Mouse (Mus musculus) thymus, postnatal 4 days (tissue): ENCODE data around the gene Rai1.

Experiments used
- DNase-seq: peaks from one replicate; pipeline ENCODE4 v3.0.0; 2021

The Rai1 gene

DNA sequence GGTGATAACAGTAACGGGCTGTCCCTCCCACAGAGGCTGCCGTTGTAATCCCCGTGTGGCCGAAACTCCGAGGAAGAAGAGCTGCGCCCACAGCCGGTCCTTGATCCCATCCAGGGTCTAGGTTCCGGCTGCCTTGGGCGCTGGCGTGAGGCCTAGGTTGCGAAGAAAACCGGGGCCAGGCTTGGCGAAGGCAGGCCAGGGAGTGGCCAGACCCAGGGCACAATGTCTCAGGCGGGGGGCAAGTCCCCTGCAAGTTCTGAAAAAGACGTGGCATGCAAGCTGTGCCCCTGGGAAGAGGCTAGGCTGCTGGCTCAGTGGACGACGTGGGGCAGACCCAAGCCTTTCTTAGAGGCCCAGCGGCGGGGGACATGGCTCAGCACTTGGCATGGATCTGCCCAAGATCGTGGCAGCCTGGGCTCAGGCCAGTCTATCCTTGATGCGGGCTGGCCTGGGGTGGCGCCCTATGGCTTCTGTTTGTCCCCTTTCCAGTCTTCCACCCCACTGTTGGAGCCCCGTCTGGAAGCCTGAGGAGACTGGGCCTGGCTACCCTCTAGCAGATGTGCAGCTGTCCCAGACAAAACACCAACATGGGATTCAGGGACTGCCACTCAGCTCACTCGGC, 93.3 kb downstream of the Rai1 start:
- DNase-seq: peak; percentile 35

DNA sequence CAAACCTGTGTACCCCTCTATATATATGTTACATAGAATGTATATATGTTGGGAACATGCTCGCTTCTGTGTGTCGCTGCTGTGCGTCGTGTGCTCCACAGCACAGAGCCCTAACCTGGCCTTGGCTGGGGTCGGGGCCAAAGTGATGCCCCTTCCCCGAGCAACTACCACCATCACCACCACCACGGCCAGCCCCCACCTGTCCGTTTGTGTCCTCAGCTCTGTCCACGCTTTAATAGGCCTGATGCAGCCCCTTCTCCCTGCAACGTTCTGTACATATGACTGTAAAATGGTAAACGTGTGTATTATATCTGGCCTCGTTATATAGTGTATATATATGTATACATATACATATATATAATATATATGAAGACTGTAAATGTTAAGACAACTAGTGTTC, 93.8 kb downstream of the Rai1 start:
- no peak for DNase-seq

DNA sequence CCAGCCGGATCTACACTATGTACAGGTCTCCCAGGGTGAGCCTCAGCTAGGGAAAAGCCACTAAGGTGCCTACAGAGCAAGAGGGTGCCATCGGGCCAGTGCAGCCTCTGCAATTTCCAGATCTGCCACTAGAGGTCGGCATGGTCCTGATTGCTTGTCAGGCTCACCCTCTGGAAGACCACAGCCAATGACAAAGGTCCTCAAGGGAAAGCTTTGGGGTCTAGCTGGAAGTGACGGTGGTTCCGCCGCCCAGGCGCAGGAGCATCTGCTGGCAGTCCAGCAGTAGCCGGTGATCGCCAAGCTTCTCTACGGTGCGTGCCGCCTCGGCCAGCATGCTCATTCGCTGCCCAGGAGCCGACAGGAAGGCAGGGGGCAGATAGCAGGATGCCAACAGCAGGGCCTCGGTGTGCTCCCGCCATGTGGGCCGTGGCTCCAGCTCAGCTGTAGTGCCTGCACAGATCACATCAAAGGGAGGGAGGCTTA, 94.9 kb downstream of the Rai1 start:
- peak; percentile 96 for DNase-seq

DNA sequence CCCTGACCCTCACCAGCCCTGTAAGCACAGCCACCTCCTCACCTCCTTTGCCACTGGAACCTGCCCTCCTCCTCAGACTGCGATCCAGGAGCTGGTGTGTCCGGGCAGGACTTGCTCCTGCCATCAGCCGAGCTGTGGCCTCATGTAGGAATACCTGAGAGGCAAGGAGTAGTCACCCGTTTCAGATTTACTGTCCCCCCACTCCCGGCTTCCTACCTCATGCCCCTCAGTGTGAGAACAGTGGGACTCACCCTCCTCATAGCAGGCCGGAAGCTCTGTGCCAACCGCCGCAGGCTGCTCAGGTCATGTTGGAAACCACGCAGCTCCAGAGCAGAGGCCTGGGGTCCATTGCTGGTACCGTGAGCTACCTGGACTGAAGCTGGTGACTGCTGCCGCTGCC, 95.6 kb downstream of the Rai1 start:
- DNase-seq: peak; percentile 28

DNA sequence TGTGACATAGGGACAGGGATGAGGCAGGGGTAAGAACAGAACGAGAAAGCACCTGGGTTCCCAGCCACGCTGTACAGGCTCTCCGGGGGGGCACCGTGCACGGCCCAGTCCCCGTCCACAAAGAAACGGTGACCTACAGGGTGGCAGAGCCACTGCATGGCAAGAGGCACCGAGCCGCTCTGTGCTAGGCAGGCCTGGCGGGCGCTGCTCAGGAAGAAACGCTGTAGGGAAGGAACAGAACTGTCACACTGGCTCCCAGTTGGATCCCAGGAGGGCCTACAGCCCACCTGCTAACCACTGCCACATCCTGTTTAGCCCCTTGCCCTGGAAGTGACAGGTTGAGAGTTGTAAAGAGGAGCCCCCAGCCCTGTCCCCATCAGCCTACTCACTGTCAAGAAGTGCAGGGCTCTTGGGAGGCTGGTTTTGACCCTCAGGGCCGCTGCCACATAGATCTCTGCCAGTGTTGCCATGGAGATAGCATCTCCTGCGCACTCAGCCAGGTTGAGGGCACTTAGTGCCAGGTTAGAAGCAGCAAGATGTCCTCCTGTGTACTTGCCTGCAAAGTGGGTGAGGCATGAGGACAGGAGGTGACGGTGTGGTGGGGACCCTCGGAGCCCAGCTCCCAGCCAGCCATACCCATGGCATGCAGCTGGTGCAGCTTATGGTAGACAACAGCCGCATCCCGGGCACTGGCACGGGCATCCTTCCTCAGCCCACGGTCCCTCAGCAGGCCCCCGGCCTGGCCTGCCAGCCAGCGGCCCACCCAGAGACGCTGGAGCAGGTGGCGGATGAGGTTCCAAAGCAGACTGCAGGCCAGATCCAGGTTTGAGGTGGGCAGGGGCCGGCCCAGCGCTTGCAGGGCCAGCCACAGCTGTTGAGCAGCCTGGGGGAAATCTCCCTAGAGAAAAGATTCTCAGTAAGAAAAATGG, 98.2 kb downstream of the Rai1 start:
- DNase-seq: no peak

DNA sequence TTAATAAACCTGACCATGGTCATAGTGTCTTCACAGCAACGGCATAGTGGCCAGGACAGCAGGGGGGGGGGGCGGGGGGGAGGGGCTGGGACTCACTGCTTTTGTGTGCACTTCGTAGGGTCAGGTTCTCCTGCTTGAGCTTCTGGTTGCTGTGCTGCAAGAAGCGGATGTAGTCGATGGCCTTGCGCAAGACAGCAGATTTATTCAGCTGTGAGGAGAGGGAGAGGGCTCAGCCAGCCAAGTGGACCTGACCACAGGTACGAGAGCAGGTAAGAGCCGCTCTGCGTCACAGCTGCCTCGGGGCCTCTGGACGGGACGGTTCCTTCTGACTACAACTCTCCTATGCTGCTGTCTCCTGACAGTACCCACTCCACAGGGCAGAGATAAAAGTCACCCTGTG, 100.2 kb downstream of the Rai1 start:
- no peak for DNase-seq

DNA sequence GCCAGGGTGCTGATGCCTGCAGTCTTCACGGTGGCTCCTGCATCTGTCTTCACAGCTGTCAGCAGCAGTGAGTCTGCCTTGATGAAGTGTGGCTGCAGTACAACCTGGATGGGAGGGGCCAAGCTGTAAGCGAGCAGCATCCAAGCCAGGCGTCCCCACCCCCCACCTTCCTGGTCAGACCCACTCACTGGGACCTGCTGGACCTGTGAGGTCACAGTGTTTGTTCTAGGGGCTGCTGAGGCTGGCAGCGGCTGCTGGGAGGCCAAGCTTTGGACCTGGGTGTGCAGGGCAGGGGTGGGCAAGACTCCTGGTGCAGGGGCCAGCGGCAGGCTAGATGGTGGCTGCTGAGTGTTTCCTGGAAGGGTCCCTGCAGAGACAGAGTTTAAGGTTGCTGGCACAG, 101.4 kb downstream of the Rai1 start:
- no peak for DNase-seq

DNA sequence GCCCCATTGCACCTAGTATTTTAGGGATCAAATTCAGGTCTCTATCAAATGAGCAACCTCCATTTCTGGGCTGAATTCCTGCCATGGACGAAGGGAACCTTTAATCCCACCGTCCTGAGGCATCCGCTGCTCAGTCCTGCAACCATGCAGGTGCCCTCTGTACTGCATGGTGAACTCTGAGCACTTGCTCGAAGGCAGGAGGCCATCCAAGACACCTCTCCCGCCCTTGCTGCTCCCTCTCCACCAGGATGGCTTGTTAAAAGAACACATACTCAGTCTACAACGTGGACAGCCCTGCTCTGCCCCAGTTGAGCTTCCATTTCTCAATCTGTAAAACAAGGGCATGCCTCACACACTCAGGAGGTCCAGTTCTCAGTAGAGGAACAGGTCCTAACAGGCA, 103.4 kb downstream of the Rai1 start:
- DNase-seq: no peak

DNA sequence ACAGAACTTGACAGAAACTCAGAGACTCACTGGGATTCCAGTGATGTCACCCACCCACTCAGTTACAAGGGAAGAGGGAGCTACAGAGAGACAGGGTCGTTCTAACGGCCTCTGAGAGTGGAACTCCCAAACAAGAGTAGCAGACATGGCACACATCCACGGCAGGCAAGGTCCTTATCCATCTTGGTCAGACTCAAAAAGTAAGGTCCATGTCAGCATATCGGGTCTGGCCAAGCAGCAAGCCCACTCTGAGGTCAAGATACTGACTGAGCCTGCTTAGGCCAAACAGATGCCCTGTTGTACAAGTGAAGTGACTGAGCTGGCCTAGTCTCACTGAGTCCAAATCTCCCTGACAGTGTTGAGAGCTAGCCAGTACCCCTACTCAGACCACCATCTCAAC, 103.9 kb downstream of the Rai1 start:
- no peak for DNase-seq

DNA sequence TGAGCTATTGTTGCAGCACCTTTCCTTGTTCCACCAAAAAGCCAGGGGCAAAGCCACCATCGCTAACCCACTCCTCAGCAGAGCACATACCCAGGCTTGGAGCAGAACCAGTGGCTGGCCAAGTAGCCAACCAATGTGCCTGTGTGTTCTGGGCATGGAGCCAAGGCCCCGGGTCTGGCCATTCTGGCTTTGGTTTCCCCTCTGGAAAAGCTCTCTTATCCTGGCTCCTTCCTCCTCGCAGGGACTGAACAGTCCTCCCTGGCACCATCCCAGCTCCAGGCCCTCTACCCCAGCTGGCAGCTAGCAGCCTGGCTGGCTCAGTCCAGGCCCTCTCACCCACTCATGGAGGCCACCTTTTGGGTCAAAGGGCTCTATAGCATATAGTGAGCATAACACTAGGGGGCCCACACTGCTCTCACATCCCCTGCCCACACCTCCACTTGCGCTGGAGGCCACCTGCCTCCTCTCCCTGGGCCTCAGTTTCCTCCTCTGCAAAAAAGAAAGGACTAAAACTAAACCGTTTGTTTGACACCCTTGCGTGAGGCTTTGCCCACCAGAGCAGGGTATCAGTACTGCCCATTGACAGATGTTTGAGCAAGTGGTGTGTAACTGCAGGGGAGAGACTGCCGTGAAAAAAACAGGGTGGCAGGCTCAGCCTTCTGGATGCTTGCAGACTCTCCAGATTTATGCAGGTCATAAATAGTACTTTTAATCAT, 104.6 kb downstream of the Rai1 start:
- no peak for DNase-seq

DNA sequence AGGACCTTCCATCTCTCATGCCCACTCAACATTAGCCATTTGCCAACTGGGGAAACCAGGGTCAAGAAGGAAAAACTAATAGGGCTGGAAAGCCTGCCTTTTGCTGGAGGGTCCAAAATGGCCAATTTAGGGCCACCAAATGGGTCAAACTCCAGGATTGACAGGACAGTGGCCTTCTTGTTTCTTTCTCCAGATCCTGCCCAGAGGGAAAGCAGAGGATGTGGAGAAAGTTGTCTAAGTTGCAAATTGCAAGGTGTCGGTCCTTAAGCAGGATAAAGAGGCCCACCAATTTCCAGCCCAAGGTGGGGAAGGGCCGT, 105.1 kb downstream of the Rai1 start:
- DNase-seq: no peak

DNA sequence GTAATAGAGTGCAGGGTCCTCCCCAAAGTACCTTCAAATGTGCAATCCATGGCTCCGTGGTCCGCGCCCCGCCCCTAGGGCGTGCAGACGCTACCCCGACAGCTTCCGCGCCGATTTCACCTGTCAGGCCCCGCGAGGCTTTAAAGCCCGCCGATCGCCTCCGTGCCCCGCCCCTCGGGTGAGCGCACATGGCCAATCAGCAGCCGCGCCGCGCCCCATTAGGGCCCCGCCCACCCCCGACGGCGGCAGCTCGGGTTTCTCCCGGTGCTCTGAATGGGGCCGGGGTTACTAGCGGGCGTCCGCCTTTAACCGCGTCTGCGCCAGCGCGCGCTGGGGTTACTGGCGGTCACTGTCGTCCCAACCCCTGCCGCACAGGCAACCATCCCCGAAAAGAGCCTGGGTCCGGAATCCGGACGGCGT, 105.5 kb downstream of the Rai1 start:
- DNase-seq: peak; percentile 99

DNA sequence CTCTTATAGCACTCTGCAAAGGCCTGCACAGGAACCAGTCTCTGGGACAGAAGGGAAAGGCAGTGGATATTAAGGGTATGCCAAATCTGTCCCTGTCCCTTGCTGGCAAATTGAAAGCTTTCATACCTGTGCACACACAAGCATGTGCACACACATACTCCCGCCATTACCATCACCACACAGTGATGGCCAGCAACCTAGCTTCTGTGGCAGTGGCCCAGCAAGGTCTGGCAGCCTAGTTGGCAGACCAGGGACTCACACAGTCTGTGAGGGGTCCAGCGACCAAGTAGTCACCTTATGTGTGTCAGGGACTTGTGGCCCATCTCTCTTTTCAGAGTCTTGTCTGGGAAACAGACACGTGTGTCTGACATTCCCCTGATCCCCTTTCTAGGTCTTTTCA, 106.3 kb downstream of the Rai1 start:
- DNase-seq: no peak

DNA sequence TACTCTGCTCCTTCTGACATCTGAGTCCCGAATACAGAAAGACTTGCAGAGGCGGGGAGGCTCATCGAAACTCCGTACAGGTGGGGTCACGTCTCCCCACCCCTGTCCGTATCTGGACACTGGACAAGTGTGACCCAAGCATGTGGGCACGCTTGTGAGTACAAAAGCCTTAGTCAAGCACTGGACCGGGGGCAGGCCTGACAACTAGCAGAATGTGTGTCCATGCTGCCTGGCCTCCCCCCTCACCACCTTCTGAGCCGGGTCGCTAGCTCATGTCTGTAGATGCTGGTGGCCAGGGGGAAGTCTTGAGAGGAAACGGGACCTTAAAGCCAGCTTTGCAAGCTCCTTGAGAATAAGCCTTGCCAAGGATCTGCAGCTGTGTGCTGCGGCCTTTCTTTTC, 106.9 kb downstream of the Rai1 start:
- DNase-seq: no peak

DNA sequence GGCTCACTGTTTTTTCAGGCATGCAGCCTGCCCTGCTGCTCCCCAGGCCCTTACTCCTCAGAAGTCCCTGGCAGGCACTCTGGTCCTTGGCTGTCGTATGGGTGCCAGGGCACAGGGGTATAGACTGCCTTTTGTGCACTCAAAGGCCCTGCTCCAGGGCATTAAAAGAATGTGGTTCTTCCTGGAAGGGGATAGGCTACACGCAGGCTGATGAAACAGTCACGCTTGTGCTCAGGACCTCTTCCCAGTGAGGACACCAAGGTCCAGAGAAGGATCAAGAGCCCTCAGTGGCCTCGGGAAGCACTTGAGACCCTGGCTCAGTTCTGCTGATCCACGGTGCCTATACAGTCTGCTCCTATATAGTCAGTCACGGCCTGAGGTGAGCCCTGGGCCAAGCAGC, 108.5 kb downstream of the Rai1 start:
- DNase-seq: no peak

DNA sequence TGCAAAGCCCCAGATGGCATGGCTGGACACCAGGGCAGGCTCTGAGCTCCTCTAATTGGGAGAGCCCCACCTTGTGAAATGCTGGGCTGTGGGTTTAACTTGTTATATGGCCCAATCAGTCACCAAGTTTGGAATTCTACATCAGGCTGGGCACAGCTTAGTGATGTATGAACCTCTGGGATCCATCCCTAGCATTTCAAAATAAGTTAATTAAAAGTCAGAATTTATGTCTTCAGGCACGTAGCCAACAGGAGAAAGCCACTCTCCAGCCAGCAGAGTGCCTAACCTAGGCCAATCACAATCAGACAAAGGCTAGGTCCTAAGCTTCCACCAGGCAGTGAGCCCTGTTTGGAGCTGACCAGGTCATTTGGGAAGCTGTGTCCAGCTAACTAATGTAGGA, 111.9 kb downstream of the Rai1 start:
- no peak for DNase-seq

DNA sequence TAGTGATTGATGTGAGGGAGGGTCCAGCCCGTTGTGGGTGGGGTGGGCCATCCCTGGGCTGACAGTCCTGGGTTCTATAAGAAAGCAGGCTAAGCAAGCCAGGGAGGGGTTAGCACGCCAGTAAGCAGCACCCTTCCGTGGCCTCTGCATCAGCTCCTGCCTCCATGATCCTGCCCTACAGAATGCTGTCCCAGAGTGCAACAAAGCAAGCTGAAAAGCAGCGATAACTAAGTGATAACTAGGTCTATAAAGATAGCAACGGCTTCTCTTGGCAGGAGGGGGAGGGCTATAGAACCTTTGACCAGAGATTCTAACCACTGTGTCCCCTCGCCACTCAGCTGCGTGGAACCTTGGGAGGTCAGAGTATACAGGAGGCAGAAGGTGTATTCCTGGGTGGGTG, 112.7 kb downstream of the Rai1 start:
- DNase-seq: no peak

DNA sequence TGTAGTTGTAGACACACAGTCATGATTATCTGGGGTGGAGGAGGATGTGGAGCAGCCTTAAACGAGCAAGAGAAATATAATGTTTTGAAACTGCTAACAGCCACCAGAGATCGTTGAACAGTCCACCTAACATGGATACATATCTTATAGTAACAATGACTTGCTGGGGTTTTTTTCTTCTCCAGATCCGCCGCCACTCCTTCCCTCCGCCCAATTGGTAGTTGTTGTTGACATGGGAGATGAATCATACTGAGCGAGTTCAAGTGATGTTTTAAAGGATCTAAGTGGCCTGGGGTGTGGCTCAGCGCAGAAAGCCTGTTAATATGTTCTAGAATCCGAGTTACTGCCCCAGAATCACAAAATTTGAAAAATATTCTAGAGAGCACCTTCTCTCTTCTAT, 114.8 kb downstream of the Rai1 start:
- DNase-seq: no peak

DNA sequence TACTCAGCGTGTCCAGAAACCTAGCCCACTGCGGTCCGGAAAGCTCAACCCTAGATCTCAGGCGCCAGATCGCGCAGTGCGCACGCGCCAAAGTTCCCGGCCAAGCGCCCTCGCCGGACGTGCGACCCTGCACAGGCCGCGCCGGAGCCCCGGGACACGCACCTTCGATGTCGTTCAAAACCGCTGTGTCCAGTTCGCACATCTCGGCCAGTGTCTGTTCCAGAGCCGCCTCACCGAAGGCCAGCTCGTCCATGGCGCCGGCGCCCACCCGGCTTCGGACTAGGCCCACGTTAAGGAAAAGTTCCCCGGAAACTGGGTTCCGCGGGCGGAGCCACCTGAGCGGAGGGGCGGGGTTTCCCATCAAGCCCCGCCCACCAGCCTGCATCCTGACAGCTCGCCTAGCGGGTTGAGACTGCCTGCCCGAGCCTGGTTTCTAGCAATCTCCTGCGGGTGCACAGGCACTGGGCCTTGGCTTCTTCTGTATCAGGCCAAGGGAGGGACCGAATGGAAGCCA, 115.5 kb downstream of the Rai1 start:
- peak; percentile 95 for DNase-seq

DNA sequence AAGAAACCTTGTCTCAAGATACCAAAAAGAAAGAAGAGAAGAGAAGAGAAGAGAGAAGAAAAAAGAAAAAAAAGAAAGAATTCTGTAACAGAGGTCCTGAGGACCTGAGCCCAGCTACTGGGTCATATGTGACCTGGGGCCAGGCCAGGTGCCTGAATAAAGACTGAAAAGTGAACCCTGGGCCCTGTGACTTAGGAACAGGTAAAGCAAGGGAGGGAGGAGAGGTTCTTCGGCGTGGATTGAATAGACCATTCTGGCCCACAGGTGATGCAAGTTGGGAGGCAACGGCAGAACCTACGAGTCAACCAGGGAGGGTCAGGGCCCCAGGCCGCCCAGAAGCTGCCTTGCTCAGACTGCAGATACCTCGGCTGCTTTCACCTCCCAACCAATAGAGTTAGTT, 116.6 kb downstream of the Rai1 start:
- DNase-seq: no peak

DNA sequence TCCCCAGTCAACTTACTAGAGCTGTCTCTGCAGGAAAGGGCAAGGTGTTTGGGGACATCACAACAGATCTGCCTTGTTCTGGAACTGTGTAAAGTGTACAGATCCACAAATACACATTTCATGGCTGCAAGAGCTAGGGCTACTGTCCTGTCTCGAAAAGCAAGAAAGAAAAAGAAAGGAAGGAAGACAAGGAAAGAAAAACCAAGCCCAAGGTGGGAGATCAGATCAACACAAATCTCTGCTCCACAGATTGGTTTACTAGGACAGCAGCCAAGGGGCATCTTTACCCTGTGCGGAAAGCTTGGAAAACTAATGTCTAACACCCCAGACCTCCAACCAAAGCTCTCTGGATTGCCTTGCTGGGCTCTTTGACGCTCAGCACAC, 117.3 kb downstream of the Rai1 start:
- no peak for DNase-seq

DNA sequence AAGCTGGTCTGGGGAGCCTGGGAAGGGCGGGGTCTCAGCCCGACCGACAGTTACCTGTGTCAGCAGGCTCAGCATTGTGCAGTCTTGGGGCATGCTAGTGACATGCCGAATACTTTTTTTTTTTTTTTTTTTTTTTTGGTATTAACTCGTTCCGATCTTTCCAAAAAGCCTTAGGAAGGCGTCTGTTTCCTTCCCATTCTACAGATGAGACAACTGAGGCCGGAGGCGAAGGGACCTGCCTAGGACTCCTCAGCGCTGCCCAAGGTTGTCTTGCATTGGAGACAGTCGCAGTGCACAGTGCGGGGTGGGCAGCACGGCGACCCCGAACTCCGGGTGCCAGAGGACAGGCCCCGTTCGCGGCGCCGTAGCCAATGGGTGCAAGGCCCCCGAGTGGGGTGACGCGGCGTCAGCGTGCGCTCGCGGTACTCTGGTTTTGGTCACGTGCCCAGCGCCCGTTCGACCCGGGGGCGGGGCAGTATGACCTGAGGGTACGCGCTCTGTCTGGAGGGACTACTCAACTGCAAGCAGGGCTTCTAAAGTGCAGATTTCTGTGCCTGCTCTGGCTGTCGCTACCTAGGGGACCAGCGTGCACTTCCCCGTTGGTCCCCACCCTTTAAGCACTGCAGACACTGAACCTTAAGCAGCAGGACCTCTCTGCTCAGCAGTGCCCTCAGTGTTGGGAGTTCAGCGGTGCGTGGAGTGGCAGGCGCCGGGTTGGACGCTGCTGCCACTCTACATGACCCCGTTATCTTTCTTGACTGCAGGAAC, 117.8 kb downstream of the Rai1 start, which contains the start of gene Srebf1:
TSS of gene Srebf1 (minus strand) at position 113 of the 768 bp plus-strand sequence.
- DNase-seq: peak; percentile 87

DNA sequence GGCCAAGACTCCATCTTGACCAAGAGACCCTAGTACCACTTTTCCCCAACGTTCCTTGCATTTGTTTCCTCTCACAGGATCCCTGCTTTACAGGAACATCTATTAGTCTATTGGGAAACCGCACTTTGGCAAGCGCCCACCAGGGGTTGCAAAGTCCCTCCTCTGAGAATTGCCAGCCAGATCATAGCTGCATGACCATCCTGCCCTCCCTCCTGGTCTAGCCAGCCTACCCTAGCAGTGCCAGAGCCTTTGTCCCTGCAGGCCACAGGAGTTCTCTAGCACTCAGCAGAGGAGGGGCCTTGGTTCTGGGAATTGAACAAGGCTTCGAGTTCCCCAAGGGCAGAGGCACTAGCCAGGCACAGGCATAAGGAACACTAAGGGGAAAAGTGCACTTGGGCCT, 119.9 kb downstream of the Rai1 start:
- DNase-seq: peak; percentile 82
